Mouse (Mus musculus): ENCODE measurements around the gene Arl5c. TPM values are rescaled to one million over a fixed set of nuclear protein-coding genes. Genes with fewer than 3 reads are reported as not detected.

The Arl5c gene
- 201 and 211 TPM in 2 replicates for polyA plus RNA-seq (2015; fragmentation: Nextera tagmentation; extraction: Ambion mirVana)

- DNase-seq (ENCODE audit: low spot score), result peak; percentile 84
Observed at GRCm38 (mm10) chr11:97995564-97996288, at the start of gene Arl5c. Gene Arl5c (minus strand): TSS chr11:97996181.

DNA sequence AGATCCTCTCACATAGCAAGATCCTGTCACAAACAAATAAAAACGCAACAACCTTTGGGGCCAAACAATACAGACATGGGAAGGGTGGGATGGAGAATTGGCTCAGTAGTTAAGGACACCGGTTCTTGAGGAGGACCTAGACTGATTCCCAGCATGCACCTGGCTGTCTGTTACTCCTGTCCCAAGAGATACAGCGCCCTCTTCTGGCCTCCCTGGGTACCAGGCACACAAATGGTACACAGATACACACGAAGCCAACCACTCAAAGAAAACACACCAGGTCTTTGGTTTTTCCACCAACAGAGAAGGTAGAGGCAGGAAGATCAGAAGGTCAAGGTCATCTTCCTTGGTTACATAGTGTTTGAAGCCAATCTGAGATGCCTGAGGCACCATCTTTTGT is 49.6 kb upstream of the Arl5c start:
- DNase-seq (ENCODE audit: low spot score), result no peak

DNA sequence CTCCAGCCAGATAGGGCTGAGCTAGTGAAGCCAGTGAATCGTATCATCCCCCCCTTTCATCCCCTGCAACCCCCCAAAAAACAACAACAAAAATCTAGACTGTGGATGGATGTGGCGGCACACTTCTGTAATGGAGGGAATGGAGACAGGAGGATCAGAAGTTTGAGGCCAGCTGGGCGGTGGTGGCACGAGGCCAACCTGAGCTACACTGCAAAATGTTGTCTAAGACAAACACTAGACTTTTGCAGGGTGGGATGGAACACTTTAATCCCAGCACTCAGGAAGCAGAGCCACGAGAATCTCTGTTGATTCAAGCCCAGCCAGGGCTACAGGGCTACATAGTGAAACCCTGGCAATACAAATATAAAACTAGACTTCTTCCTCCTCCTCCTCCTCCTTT is 48.1 kb upstream of the Arl5c start:
- DNase-seq (ENCODE audit: low spot score), result no peak

DNA sequence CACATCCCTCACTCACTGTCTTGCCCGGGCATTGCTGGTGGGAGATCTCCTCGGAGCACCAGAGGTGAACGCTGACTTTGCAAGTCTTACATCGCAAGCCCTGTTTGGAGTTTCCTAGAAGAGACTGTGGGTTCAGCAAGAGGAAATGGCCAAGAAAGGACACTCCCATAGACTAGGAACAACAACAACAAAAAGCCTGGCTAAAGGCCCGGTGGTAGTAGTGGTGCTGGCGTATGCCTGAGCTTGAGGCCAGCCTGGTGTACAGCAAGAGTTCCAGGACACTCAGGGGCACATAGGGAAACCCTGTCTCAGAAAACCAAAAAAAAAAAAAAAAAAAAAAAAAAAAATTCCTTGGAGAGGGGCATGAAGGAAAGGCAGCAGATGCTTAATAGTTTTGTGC is 46.8 kb upstream of the Arl5c start:
- DNase-seq (ENCODE audit: low spot score), result no peak

DNA sequence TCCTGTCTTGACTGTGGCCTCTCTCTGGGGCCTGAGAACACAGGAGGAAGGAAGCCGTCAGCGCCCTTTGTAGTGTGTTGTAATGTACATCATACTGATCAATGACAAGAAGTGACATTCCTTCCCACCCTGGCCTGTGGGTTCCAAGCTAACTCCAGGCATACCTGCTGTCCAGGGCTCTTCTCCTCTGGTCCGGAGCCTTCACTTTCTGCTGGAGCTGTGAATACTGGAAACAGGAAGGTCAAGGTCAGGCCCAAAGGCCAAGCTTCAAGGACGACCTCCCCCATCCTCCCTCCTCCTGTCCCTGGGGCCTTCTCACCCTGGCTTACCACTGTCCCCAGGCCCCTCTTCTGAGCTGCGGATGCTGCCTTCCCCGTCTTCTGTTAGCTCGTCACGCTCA is 45.0 kb upstream of the Arl5c start:
- DNase-seq (ENCODE audit: low spot score), result no peak

DNA sequence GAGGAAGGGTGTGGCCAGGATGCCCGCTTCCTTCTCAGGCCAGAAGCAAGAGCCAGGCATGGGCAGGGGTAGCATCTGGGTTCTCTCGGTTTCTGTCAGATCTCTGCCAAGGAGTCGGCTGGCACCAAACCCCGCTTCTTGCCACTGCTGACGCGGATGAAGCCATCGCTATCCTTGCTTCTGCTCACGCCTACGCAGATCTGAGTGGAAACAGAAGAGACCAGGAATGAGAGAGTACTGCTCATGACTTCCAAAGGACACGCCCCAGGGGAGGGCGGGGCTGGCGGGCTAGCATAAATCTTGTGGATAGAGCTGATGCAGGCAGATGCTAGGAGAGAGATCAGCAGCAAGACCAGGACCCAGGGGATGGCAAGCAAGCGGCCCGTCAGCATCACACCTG is 41.9 kb upstream of the Arl5c start:
- DNase-seq (ENCODE audit: low spot score), result no peak

GRCm38 (mm10) chr11:98035977-98036377 is 40.0 kb upstream of the Arl5c start:
- DNase-seq (ENCODE audit: low spot score), result no peak

DNA sequence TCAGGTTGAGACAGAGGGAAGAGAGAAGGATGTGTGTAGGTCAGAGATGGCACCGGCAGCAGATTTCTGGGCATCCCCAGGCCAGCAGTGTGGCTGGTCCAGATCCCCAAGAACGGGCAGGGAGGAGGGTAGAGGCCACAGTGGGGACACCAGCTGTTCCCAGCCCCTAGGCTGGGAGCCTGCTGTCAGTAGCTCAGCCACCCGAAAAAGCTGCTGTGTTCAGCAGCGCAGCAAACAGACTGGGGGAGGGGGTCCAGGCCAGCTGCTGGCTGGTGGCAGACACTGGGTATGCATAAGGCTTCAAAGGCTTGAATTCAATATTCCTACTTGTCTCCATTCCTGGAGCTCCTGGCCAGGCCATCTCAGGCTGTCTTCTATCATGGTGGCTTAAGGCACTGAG is 38.9 kb upstream of the Arl5c start:
- no peak for DNase-seq (ENCODE audit: low spot score)

GRCm38 (mm10) chr11:98034061-98034460 is 38.1 kb upstream of the Arl5c start:
- DNase-seq (ENCODE audit: low spot score), result no peak

- peak; percentile 80 for DNase-seq (ENCODE audit: low spot score)
Observed at GRCm38 (mm10) chr11:98031443-98031770, 35.4 kb upstream of the Arl5c start.

DNA sequence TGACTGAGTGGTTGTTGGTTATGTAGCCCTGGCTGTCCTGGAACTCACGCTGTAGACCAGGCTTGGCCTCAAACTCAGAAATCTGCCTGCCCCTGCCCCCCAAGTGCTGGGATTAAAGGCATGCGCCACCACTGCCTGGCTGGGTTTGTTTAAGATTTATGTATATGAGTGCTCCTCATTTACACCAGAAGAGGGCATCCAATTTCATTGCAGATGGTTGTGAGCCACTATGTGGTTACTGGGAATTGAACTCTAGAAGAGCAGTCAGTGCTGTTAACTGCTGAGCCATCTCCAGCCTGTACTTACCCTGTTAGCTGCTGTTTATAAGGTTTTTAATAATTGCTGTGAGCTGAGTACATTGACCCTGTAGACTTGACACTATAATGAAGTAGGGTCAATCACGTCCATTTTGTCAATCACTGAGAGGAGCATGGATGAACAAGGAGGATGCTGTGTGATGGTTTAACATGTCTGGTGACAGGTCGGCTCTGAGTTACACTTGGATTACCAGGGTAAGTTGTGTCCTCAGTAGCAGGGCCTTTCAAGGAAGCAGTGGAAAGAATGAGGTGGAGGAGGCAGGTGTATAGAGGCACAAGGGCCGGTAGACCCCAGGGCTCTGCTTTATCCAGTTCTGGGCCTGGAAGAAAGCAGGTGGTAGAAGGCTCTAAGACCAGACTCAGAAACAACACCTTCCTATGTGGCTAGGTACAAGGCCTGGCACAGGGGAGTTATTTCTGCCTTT is 34.9 kb upstream of the Arl5c start:
- DNase-seq (ENCODE audit: low spot score), result peak; percentile 43

GRCm38 (mm10) chr11:98027785-98028184 is 31.8 kb upstream of the Arl5c start:
- DNase-seq (ENCODE audit: low spot score), result no peak

GRCm38 (mm10) chr11:98027297-98027688 is 31.3 kb upstream of the Arl5c start:
- no peak for DNase-seq (ENCODE audit: low spot score)

DNA sequence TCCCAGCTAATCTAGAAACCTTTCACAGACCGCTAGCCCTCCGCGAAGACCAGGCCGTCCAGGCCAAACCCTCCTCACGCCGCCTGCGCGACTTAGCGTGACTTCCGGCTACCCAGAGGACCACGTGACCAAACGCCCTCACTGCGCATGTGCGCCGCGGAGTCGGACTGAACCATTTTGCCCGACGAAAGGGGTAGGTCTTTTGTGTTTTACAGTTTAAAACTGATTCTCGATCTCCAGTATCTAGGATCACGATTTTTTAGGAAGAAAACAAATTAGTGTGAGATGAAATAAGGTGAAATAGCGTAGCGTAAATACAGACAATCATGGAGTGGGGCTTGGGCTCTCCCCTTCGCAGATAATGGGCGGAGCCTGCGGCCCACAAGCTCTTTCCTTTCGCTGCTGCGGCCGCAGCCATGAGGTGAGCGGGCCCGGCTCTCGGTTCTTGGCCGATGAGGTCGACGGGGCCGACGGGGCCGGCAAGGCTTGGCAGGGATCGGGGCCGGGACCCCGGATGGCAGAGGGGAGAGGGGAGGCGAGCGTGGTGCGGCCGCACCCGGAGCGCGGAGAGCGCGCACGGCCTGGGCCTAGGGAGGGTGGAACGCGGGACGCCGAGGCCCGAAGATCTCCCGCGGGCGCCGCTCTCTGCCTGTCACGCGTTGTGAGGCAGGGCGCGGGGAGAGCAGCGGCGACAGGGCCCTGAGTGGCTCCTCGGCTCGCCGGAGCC is 30.8 kb upstream of the Arl5c start, which contains the start of gene Rpl19:
Gene Rpl19, plus strand, starts transcription at position 141 of the 727 bp plus-strand sequence.
- DNase-seq (ENCODE audit: low spot score), result peak; percentile 92

DNA sequence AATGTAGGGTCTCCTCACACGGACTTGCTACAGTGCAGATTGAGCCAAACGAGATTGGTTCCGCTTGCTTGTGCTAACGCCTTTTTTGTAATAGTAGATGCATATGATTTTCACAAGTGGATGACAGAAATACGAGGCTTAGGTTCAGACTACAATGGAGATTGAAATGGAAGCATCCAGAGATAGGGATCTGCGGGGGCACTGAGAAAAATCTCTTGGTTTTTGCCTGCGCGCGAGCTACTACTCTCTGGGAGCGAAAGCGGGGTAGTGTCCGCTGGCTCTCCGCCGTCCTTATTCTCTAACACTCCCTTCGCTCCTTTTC is 30.2 kb upstream of the Arl5c start:
- no peak for DNase-seq (ENCODE audit: low spot score)

DNA sequence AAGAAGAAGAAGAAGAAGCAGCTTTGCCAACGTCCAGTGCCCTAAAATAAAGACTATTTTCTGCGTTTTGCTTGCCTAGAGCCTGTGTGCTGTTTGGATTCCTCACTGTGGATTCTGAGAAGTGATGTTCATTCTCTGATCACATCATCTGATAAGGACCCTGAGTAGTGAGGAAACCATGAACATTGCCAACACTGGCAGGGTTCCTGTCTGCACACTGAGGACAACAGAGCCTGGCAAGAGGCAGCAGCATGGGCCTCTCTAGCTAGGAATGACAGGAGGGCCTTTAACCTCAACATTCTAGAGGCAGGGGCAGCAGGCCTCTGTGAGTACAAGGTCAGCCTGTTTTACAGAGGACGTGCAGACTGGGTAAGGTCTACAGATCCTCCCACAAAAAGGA is 28.5 kb upstream of the Arl5c start:
- DNase-seq (ENCODE audit: low spot score), result no peak

DNA sequence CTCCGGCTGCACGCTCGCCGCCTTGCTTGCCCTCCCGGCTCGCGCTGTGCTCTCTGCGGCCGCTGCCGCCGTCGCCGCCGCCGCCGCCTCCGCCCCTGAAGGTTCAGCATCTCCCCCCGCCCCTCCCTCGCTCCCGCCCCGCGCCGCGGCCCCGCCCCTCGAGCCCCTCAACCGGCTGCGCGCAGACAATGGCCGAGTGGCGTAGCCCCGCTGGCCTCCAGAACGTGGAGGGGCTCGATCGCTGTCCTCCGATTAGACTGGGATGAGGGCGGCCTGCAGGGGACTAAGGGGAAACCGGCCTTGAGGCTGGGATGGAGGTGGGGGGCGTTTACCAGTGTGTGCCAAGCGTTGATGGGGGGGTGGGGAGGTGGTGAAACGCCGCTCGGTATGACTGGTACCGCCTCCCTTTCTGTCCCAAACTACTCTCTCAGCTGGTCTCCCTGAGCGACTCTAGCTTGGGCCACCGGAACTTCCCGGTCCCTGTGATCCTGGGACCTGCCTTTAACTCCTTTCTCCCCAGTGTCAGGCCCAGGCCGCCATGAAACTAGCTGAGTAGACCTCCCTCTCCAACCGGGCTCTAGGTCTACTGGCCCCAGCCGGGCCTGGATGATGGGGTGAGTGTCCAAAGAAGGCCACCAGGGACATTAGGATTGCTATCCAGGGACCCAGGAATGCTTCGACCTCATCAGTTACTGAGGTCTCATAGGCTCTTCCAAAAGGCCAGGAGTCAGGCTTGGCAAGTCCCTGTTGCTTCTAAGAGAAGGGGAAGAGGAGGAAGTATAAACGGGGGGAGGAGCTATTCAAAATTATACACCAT is 26.8 kb upstream of the Arl5c start, which contains the start of gene Cacnb1:
Gene Cacnb1, minus strand, starts transcription at position 480 of the 817 bp plus-strand sequence.
- peak; percentile 65 for DNase-seq (ENCODE audit: low spot score)

DNA sequence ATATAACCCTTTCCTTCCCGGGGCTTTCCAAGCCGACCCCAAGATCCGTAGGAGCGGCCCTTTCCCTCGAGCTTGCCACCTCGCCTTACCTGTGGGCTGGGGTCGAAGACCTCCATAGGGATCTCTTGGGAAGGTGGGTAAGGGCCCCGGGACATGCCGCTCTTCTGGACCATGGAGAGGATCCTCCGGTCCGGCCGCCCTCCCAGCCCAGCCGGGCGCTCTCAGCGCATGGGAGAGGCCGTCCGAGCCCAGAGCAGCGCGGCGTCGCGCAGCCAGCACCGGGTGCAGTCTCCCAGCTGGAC is 26.2 kb upstream of the Arl5c start:
- no peak for DNase-seq (ENCODE audit: low spot score)

DNA sequence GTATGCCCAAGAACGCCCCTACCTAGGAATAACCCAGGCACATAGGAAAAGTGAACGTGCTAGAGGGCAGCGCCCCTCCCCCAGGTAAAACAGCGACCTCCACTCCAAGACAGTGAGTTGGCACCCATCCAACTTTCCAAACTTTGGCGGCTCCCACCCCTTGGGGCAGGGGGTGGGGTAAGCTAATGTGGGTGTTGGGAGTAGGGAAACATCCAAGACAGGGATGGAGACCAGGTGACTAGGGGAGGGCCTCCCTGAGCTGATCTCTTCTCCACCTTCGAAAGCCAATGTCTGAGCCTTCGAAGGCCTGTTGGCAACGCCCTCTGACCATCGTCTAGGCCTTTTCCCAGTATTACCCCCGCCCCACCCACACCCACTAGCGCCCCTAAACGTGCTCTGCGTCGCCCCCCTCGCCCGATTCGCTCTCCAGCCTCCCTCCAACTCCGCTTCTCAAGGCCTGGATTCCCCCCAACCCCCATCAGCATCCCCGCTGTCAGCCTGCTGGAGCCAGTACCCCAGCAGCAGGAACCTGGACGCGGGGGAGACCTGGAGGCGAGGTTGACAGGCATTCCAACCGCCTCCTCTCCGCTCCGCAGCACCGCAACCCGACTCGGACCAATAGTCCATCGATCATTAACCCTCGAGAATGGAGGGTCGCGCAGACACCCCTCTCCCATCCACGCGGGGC is 25.7 kb upstream of the Arl5c start:
- no peak for DNase-seq (ENCODE audit: low spot score)

- DNase-seq (ENCODE audit: low spot score), result no peak
Observed at GRCm38 (mm10) chr11:98021118-98021517, 25.1 kb upstream of the Arl5c start.

GRCm38 (mm10) chr11:98020710-98021109 is 24.7 kb upstream of the Arl5c start:
- DNase-seq (ENCODE audit: low spot score), result no peak
